Mouse (Mus musculus): ENCODE results near the gene Sgk2.

- no peak for TF ChIP-seq CTCF (IDR thresholded peaks at IDR 0.05; ENCODE audit: extremely low read depth, insufficient read depth, insufficient read length, insufficient replicate concordance)
- TF ChIP-seq POLR2A (IDR thresholded peaks at IDR 0.05; ENCODE audit: low read depth, low read length), result no peak
Observed at GRCm38 (mm10) chr2:163054335-163054840, 67.3 kb downstream of the Sgk2 start, which contains the start of gene Mybl2.
